ENCODE assay signal across 31 mouse cellular contexts in genomic region chr2:125471721-125472120, GRCm38 (mm10). TPM values are rescaled to one million over a fixed set of nuclear protein-coding genes. Genes with fewer than 3 reads are reported as not detected.
DNase-seq lines count a peak whose midpoint lies in the region; ATAC-seq and TF ChIP-seq lines count a peak whose summit lies in the region.
"Had no signal": no experiment of that assay in that cellular context is flagged by ENCODE, and none has a peak within 500 bp of the region (broad histone marks: within the 10 kb centered on the region; RNA-seq: fewer than 3 reads in every experiment).

No protein-coding gene starts in this region.

- peaks cover 23% of the 10 kb centered on the region for H3K79me2 ChIP-seq in myocyte (ENCODE audit: control insufficient read depth, insufficient read depth)

- no peak overlapping the region for H3K4me2 ChIP-seq in heart, embryonic 13.5 days
- peak overlapping the region; percentile 13 for H3K4me2 ChIP-seq in myocyte (ENCODE audit: low read depth)
- H3K4me2 ChIP-seq: embryonic facial prominence, embryonic 12.5 days; hindbrain, embryonic 13.5 days; neural tube, embryonic 15.5 days; stomach, embryonic 15.5 days had no signal

- H3K4me3 ChIP-seq in gastrocnemius, adult 2 months: no peak overlapping the region
- H3K4me3 ChIP-seq in heart, embryonic 13.5 days: no peak overlapping the region
- no peak overlapping the region for H3K4me3 ChIP-seq in kidney, adult 2 months (ENCODE audit: insufficient read depth, low read depth, low read length)
- no peak overlapping the region for H3K4me3 ChIP-seq in myocyte
- H3K4me3 ChIP-seq: embryonic facial prominence, embryonic 12.5 days; forebrain, embryonic 10.5 days; hindbrain, embryonic 13.5 days; neural tube, embryonic 15.5 days; stomach, embryonic 15.5 days had no signal

- H3K36me3 ChIP-seq in heart, embryonic 13.5 days: peaks cover 48% of the 10 kb centered on the region
- H3K36me3 ChIP-seq in kidney, adult 2 months (ENCODE audit: control insufficient read depth, insufficient read depth, low read length): no peaks in the 10 kb centered on the region
- H3K36me3 ChIP-seq in myocyte (ENCODE audit: control insufficient read depth, insufficient read depth): peaks cover 35% of the 10 kb centered on the region
- H3K36me3 ChIP-seq: hindbrain, embryonic 13.5 days had no signal

- H3K9ac ChIP-seq in heart, embryonic 13.5 days: no peak overlapping the region
- H3K9ac ChIP-seq: embryonic facial prominence, embryonic 12.5 days; hindbrain, embryonic 13.5 days; liver, embryonic 14.5 days; neural tube, embryonic 15.5 days; stomach, embryonic 15.5 days had no signal

- intact Hi-C loops in gastrocnemius, adult 2 months (cut with DNase I): no loop called here

- DNase-seq in gastrocnemius, adult 2 months: no peak
- no peak for DNase-seq in gastrocnemius, adult 18-20 months (ENCODE audit: low spot score)
- no peak for DNase-seq in heart, adult 9 months (ENCODE audit: low spot score in 2 of 2)
- DNase-seq in kidney, adult 2 months: peak; percentile 21
- DNase-seq in kidney, postnatal 36 days: no peak
- no peak for DNase-seq in lung, postnatal 10 days
- DNase-seq: adrenal gland, postnatal 10 days; cerebellum, adult 11 months; cerebellum, adult 9-10 months; embryo, embryonic 11 days; gastrocnemius, postnatal 10 days; kidney, adult 9 months; kidney, postnatal 10 days; layer of hippocampus, adult 9-11 months; liver; lung, adult 2 months; lung, postnatal 14 days; midbrain, embryonic 14.5 days; right cerebral cortex, postnatal 25 days had no signal

- TF ChIP-seq CTCF in gastrocnemius, adult 2 months (IDR thresholded peaks at IDR 0.05): no peak
- TF ChIP-seq CTCF in kidney, adult 2 months (conservative IDR thresholded peaks at IDR 0.05; ENCODE audit: insufficient read depth, insufficient read length, low read depth, low read length): no peak

- ATAC-seq in heart, embryonic 13.5 days (ENCODE audit: extremely low read depth, insufficient number of reproducible peaks, low FRiP score, low TSS enrichment): no peak
- ATAC-seq: CD4-positive, CD25-positive, alpha-beta regulatory T cell, adult 4 months; forebrain, embryonic 16.5 days; intestine, embryonic 16.5 days had no signal

- no peak overlapping the region for H3ac ChIP-seq in myocyte (ENCODE audit: control insufficient read depth, insufficient read length)

- peak overlapping the region; percentile 82 for H3K27ac ChIP-seq in gastrocnemius, adult 2 months
- H3K27ac ChIP-seq in heart, embryonic 13.5 days (replicated peaks): peak overlapping the region; percentile 92
- H3K27ac ChIP-seq in kidney, adult 2 months (ENCODE audit: insufficient read depth, low read depth, low read length): no peak overlapping the region; the same call in 1 of the 2 replicates
- H3K27ac ChIP-seq: embryonic facial prominence, embryonic 12.5 days; forebrain, embryonic 10.5 days; hindbrain, embryonic 13.5 days; liver, embryonic 14.5 days had no signal

- TF ChIP-seq POLR2A in kidney, adult 2 months (IDR thresholded peaks at IDR 0.05; ENCODE audit: low read depth, low read length): no peak
- TF ChIP-seq POLR2A in myocyte (IDR thresholded peaks at IDR 0.05; ENCODE audit: insufficient read length, low read depth): no peak

- H3K9me3 ChIP-seq in heart, embryonic 13.5 days: no peaks in the 10 kb centered on the region
- H3K9me3 ChIP-seq: embryonic facial prominence, embryonic 12.5 days; forebrain, embryonic 10.5 days; hindbrain, embryonic 13.5 days; neural tube, embryonic 15.5 days; stomach, embryonic 15.5 days had no signal

- H3K27me3 ChIP-seq in heart, embryonic 13.5 days (replicated peaks): no peaks in the 10 kb centered on the region
- H3K27me3 ChIP-seq in kidney, adult 2 months (replicated peaks; ENCODE audit: control insufficient read depth, insufficient read depth, low read length): no peaks in the 10 kb centered on the region
- no peaks in the 10 kb centered on the region for H3K27me3 ChIP-seq in myocyte (ENCODE audit: control insufficient read depth, insufficient read depth, insufficient read length)
- H3K27me3 ChIP-seq: embryonic facial prominence, embryonic 12.5 days; hindbrain, embryonic 13.5 days; neural tube, embryonic 15.5 days; stomach, embryonic 15.5 days had no signal

- WGBS in heart, embryonic 13.5 days: 55% methylated on average over 4 of the region's 4 CpGs
- WGBS in kidney, adult 2 months: 73% methylated on average over 4 of the region's 4 CpGs

- H3K4me1 ChIP-seq in heart, embryonic 13.5 days: peaks cover 74% of the 10 kb centered on the region
- H3K4me1 ChIP-seq in kidney, adult 2 months (ENCODE audit: control insufficient read depth, insufficient read depth, low read length): peaks cover 3% of the 10 kb centered on the region; the same call in 1 of the 2 replicates
- H3K4me1 ChIP-seq: forebrain, embryonic 10.5 days; hindbrain, embryonic 13.5 days; stomach, embryonic 15.5 days had no signal

TF ChIP-seq in myocyte, 11 proteins besides CTCF, POLR2A, EP300 and RAD21:
- TF ChIP-seq E2F4 (IDR thresholded peaks at IDR 0.05; ENCODE audit: insufficient read depth) (no peak), MYOD1 (IDR thresholded peaks at IDR 0.05; ENCODE audit: control insufficient read depth in 1 of 3, insufficient read length in 2 of 3, low read depth in 2 of 3) (no peak)
TF ChIP-seq in myocyte: peak in this region for 0.

RNA-seq across cellular contexts. Expression of gene Gm9913, which starts 33.2 kb away (rescaled TPM):
- under 1 TPM in 1 of 2 experiments, not detected in 1; 0.08 TPM for total RNA-seq in gastrocnemius, adult 2 months (2021)
- total RNA-seq in gastrocnemius, adult 18-20 months (2021): under 1 TPM in 1 of 2 experiments, not detected in 1; 0.09 TPM
- 0.17 and 0.32 TPM in 2 replicates for polyA plus RNA-seq in heart, embryonic 13.5 days (2015; fragmentation: Nextera tagmentation; extraction: Ambion mirVana)
- polyA plus RNA-seq in kidney, adult 2 months (2012; rRNA removed): 0.05 and 0.06 TPM in 2 replicates
- 0.37 TPM for polyA plus RNA-seq in myocyte (2012; fragmentation: generic; extraction: Trizol)
- total RNA-seq: monocyte, adult 5-6 weeks had no signal
- polyA plus RNA-seq: CD4-positive, CD25-positive, alpha-beta regulatory T cell, adult 4 months; liver, embryonic 14.5 days; midbrain, embryonic 14.5 days had no signal

RNA-seq across cellular contexts. Expression of gene Fbn1, which starts 36.1 kb away (rescaled TPM):
- 10 to 100 TPM; 33.1 to 55.3 TPM for total RNA-seq in gastrocnemius, adult 2 months (2021)
- total RNA-seq in gastrocnemius, adult 18-20 months (2021): 10 to 100 TPM; 27.7 to 33.8 TPM
- polyA plus RNA-seq in heart, embryonic 13.5 days (2015; fragmentation: Nextera tagmentation; extraction: Ambion mirVana): 16.8 and 19.3 TPM in 2 replicates
- polyA plus RNA-seq in kidney, adult 2 months (2012; rRNA removed): 6.5 and 6.7 TPM in 2 replicates
- polyA plus RNA-seq in myocyte (2012; fragmentation: generic; extraction: Trizol): 125 TPM
- total RNA-seq: monocyte, adult 5-6 weeks had no signal
- polyA plus RNA-seq: CD4-positive, CD25-positive, alpha-beta regulatory T cell, adult 4 months had no signal
